Mouse (Mus musculus) heart, postnatal 0 days (tissue): ENCODE measurements around the gene Psen2. TPM values are rescaled to one million over a fixed set of nuclear protein-coding genes. Genes with fewer than 3 reads are reported as not detected.

Source experiments
- ATAC-seq: fragments of 200-750 bp; cut with Nextera tagmentation; 2 replicates; pipeline ENCODE4 v1.8.0; 2017; ENCODE audit warnings: low read depth, moderate number of reproducible peaks, moderate library complexity; ENCODE audit not compliant: insufficient read depth
- DNase-seq: peaks from one replicate; pipeline ENCODE4 v3.0.0-alpha.2; 2016; ENCODE audit warnings: low spot score
- H3K27ac ChIP-seq: fragments of 300-500 bp; sonication (generic); 2 replicates; pipeline ENCODE4 v1.5.1; 2014; ENCODE audit warnings: low read depth, mild to moderate bottlenecking
- H3K27me3 ChIP-seq: fragments of 300-500 bp; sonication (generic); 2 replicates; pipeline ENCODE4 v1.6.1; 2014; ENCODE audit warnings: low read length, mixed read lengths; ENCODE audit not compliant: control insufficient read depth, insufficient read depth
- H3K36me3 ChIP-seq: fragments of 300-500 bp; sonication (generic); replicated peaks from 2 replicates; pipeline ENCODE4 v1.6.1; 2014; ENCODE audit warnings: low read length, mixed read lengths; ENCODE audit not compliant: control insufficient read depth, insufficient read depth
- H3K4me1 ChIP-seq: fragments of 300-500 bp; sonication (generic); 2 replicates; pipeline ENCODE4 v1.6.1; 2014; ENCODE audit warnings: antibody characterized with exemption; ENCODE audit not compliant: control insufficient read depth, insufficient read depth
- H3K4me2 ChIP-seq: fragments of 300-500 bp; sonication (generic); 2 replicates; pipeline ENCODE4 v1.6.1; 2014; ENCODE audit warnings: low read depth, mild to moderate bottlenecking, low read length, moderate library complexity
- H3K4me3 ChIP-seq: fragments of 300-500 bp; sonication (generic); 2 replicates; pipeline ENCODE4 v1.5.1; 2014; ENCODE audit warnings: low read depth, low read length
- H3K9ac ChIP-seq: fragments of 300-500 bp; sonication (generic); replicated peaks from 2 replicates; pipeline ENCODE4 v1.6.1; 2014; ENCODE audit warnings: low read depth, low read length, mixed read lengths
- H3K9me3 ChIP-seq: fragments of 300-500 bp; sonication (generic); replicated peaks from 2 replicates; pipeline ENCODE4 v1.6.1; 2016; ENCODE audit warnings: low read length; ENCODE audit not compliant: control insufficient read depth
- CTCF ChIP-seq: IDR thresholded peaks from 2 replicates; pipeline ENCODE4 v1.5.1; 2016; ENCODE audit warnings: antibody characterized with exemption, control low read depth, low read depth
- EP300 ChIP-seq: IDR thresholded peaks from 2 replicates; pipeline ENCODE4 v1.6.1; 2016; ENCODE audit warnings: antibody characterized with exemption, low read depth
- WGBS: fragments of 180-500 bp; shearing (Covaris S2); extraction: QIAGEN DNeasy Blood & Tissue Kit; methylation state at CpG from one replicate; pipeline ENCODE4 v1.1.7; 2014; 5-methylcytosine and 5-hydroxymethylcytosine counted together
- polyA plus RNA-seq: library from polyadenylated mRNA; unstranded; fragments of >200 nt; fragmentation: Nextera tagmentation; extraction: Ambion mirVana; gene quantifications from 2 replicates; pipeline ENCODE4 v1.2.1, GENCODE M21; 2015
- total RNA-seq: library from RNA; depleted of rRNA; stranded (reverse); fragments of >200 nt; gene quantifications from 2 replicates; pipeline ENCODE4 v1.2.3, GENCODE M21; 2014; ENCODE audit warnings: low replicate concordance

Gene Psen2
- total and polyA plus RNA-seq, 2 experiments from 2014 or later: 16.4 to 33.3 TPM

GRCm38 (mm10) chr1:180222007-180222406, 41.2 kb downstream of the Psen2 start:
- Histone ChIP-seq H3K9ac (no peak overlapping the region), H3K9me3 (no peaks in the 10 kb centered on the region), H3K4me3 (no peak overlapping the region), H3K36me3 (no peaks in the 10 kb centered on the region), H3K4me1 (no peaks in the 10 kb centered on the region), H3K27ac (no peak overlapping the region), H3K27me3 (no peaks in the 10 kb centered on the region), H3K4me2 (no peak overlapping the region)
- TF ChIP-seq CTCF: no peak
- DNase-seq: no peak
- no peak for ATAC-seq
- WGBS: 93% methylated on average over 1 of the region's 1 CpGs

- no peak overlapping the region for H3K9ac ChIP-seq
- no peaks in the 10 kb centered on the region for H3K4me1 ChIP-seq
- no peak overlapping the region for H3K4me2 ChIP-seq
- no peaks in the 10 kb centered on the region for H3K9me3 ChIP-seq
- H3K27ac ChIP-seq: no peak overlapping the region
- H3K4me3 ChIP-seq: no peak overlapping the region
- DNase-seq (no peak), ATAC-seq (no peak)
- no peak for TF ChIP-seq EP300
- no peak for TF ChIP-seq CTCF
- WGBS: 82% methylated on average over 19 of the region's 19 CpGs
- H3K36me3 ChIP-seq: no peaks in the 10 kb centered on the region
- H3K27me3 ChIP-seq: no peaks in the 10 kb centered on the region
These were observed 42.3 kb downstream of the Psen2 start for GRCm38 (mm10) chr1:180220791-180221542.

GRCm38 (mm10) chr1:180216541-180217276, 46.5 kb downstream of the Psen2 start:
- Histone ChIP-seq H3K4me1 (no peaks in the 10 kb centered on the region), H3K4me3 (no peak overlapping the region), H3K27ac (no peak overlapping the region), H3K4me2 (no peak overlapping the region), H3K27me3 (no peaks in the 10 kb centered on the region), H3K36me3 (no peaks in the 10 kb centered on the region), H3K9me3 (no peaks in the 10 kb centered on the region), H3K9ac (no peak overlapping the region)
- ATAC-seq (no peak), DNase-seq (no peak)
- WGBS: 57% methylated on average over 5 of the region's 5 CpGs
- TF ChIP-seq CTCF (no peak), EP300 (no peak)

- no peaks in the 10 kb centered on the region for H3K27me3 ChIP-seq
- no peak for TF ChIP-seq EP300
- TF ChIP-seq CTCF: peak; percentile 99
- DNase-seq (peak; percentile 78), ATAC-seq (peak; percentile 69)
- no peak overlapping the region for H3K4me3 ChIP-seq
- no peak overlapping the region for H3K27ac ChIP-seq
- no peak overlapping the region for H3K4me2 ChIP-seq
- no peak overlapping the region for H3K9ac ChIP-seq
- H3K9me3 ChIP-seq: no peaks in the 10 kb centered on the region
- H3K36me3 ChIP-seq: no peaks in the 10 kb centered on the region
- peaks cover 13% of the 10 kb centered on the region for H3K4me1 ChIP-seq
- WGBS: 14% methylated on average over 4 of the region's 4 CpGs
These were observed 48.2 kb downstream of the Psen2 start for GRCm38 (mm10) chr1:180215044-180215443.

- no peak overlapping the region for H3K4me3 ChIP-seq
- H3K4me1 ChIP-seq: peaks cover 16% of the 10 kb centered on the region
- H3K36me3 ChIP-seq: no peaks in the 10 kb centered on the region
- no peaks in the 10 kb centered on the region for H3K9me3 ChIP-seq
- no peak overlapping the region for H3K27ac ChIP-seq
- no peak for DNase-seq
- no peak for TF ChIP-seq EP300
- TF ChIP-seq CTCF: no peak
- no peak overlapping the region for H3K9ac ChIP-seq
- 84% methylated on average over 5 of the region's 5 CpGs for WGBS
- no peaks in the 10 kb centered on the region for H3K27me3 ChIP-seq
- H3K4me2 ChIP-seq: no peak overlapping the region
- no peak for ATAC-seq
These were observed 50.3 kb downstream of the Psen2 start for GRCm38 (mm10) chr1:180212911-180213310.
